Mouse (Mus musculus) CH12.LX (cell line): ENCODE results near the gene Defb20.

Experiments used
- ETS1 ChIP-seq: conservative IDR thresholded peaks from 2 replicates; pipeline ENCODE4 v1.6.1; 2012; ENCODE audit warnings: low read depth, mild to moderate bottlenecking, inconsistent platforms, low read length, improper control_type of control experiment, moderate library complexity
- HCFC1 ChIP-seq: IDR thresholded peaks from 2 replicates; pipeline ENCODE4 v1.6.1; 2012; ENCODE audit warnings: low read depth, mild to moderate bottlenecking, inconsistent platforms, low read length, improper control_type of control experiment

DNA sequence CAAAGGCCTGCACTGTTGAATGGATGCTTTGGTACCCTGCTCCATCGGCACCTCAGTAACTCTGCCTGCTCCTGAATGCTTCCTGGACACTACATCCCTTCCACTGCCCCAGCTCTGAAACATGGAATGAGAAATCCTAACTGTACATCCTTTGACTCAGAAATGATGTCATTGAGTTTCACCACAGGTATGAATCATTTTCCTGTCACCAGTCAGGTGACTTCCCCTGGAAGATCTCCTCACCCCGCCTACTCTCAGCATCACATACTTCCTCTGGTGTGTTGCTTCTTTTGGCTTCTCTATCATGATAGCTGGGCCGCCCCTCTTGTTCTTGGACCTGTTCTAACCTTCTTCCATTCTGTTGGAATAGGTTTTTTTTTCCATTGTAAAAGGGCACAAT, 4.0 kb downstream of the Defb20 start:
- no peak for TF ChIP-seq HCFC1
- TF ChIP-seq ETS1: no peak
